Mouse (Mus musculus): ENCODE data around the gene Rps15a.

DNA sequence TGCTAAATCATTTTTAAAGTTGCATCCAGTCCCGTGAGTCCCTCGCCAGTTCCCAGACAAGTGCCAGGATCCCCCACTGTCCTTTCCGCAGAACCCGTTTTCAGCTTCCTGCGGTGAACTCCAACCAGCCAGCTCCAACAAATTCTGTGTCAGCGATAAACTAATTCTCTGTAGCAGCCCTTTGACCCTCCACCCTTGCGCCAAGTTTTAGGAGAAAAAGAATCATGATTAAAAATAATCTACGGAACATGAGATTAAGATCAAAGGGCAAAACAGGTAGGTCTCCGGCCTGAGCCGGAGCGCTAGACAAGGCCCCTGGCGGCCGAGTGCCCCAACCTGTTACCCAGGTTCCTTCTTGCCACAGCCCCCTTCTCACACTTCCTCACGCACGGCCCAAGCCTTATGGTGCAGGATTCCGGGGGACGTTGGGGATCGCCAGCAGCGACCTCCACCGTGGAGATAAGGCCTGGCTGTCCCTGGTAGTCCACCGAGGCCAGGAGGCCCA, 13.0 kb upstream of the Rps15a start:
- no peak for TF ChIP-seq TAL1 (IDR thresholded peaks at IDR 0.05; ENCODE audit: low read length)
- TF ChIP-seq GATA1 (IDR thresholded peaks at IDR 0.05; ENCODE audit: low read length), result no peak

All from erythroblast, embryonic 14.5 days (primary cell).